Mouse (Mus musculus) midbrain, embryonic 11.5 days (tissue): ENCODE data around the gene Slc34a3. TPM values are rescaled to one million over a fixed set of nuclear protein-coding genes. Genes with fewer than 3 reads are reported as not detected.

Experiments
- ATAC-seq: fragments of 200-750 bp; cut with Nextera tagmentation; 2 replicates; pipeline ENCODE4 v1.8.0; 2017; ENCODE audit warnings: moderate TSS enrichment, moderate library complexity; ENCODE audit not compliant: low FRiP score
- DNase-seq: peaks from one replicate; pipeline ENCODE4 v3.0.0; 2015; ENCODE audit warnings: low spot score; ENCODE audit errors: missing footprints
- H3K27ac ChIP-seq: fragments of 300-500 bp; sonication (generic); 2 replicates; pipeline ENCODE4 v1.5.1; 2014; ENCODE audit warnings: low read depth, low read length
- H3K27me3 ChIP-seq: fragments of 300-500 bp; sonication (generic); 2 replicates; pipeline ENCODE4 v1.6.1; 2014; ENCODE audit warnings: mild to moderate bottlenecking, low read length, moderate library complexity, mixed read lengths; ENCODE audit not compliant: control insufficient read depth, insufficient read depth
- H3K36me3 ChIP-seq: fragments of 300-500 bp; sonication (generic); 2 replicates; pipeline ENCODE4 v1.6.1; 2014; ENCODE audit warnings: mild to moderate bottlenecking, low read length, moderate library complexity, mixed read lengths; ENCODE audit not compliant: control insufficient read depth, insufficient read depth
- H3K4me1 ChIP-seq: fragments of 300-500 bp; sonication (generic); 2 replicates; pipeline ENCODE4 v1.6.1; 2014; ENCODE audit warnings: low read length; ENCODE audit not compliant: control insufficient read depth, insufficient read depth
- H3K4me2 ChIP-seq: fragments of 300-500 bp; sonication (generic); 2 replicates; pipeline ENCODE4 v1.6.1; 2014; ENCODE audit warnings: mild to moderate bottlenecking, moderate library complexity
- H3K4me3 ChIP-seq: fragments of 300-500 bp; sonication (generic); 2 replicates; pipeline ENCODE4 v1.5.1; 2014; ENCODE audit warnings: low read depth, low read length
- H3K9ac ChIP-seq: fragments of 300-500 bp; sonication (generic); 2 replicates; pipeline ENCODE4 v1.6.1; 2014; ENCODE audit warnings: low read length
- H3K9me3 ChIP-seq: fragments of 300-500 bp; sonication (generic); 2 replicates; pipeline ENCODE4 v1.6.1; 2016; ENCODE audit warnings: low read length; ENCODE audit not compliant: control insufficient read depth
- WGBS: fragments of 180-500 bp; shearing (Covaris S2); extraction: QIAGEN DNeasy Blood & Tissue Kit; methylation state at CpG from one replicate; pipeline ENCODE4 v1.1.7; 2014; 5-methylcytosine and 5-hydroxymethylcytosine counted together
- polyA plus RNA-seq: library from polyadenylated mRNA; unstranded; fragments of >200 nt; fragmentation: Nextera tagmentation; extraction: Ambion mirVana; gene quantifications from 2 replicates; pipeline ENCODE4 v1.2.1, GENCODE M21; 2014

Gene Slc34a3
- polyA plus RNA-seq, 1 experiment from 2014 or later = not detected

DNA sequence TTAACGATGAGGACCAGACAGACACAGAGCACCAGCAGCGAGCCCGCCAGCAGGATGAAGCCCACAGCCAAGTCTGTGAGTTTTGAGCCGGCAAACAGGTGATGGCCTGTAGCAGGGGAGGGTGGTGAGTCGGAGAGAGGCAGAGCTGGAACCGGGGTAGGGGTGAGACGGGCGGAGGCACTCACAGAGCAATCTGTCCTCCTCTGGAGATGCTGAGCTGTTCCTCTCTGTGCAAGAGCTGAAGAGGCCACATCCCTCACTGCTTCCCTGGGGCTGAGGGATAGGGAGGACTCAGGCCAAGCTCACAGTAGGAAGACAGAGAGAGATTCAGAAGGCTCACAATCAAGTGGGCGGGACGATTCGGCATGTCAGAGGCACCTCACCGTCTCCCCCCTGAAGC, 3.1 kb downstream of the Slc34a3 start:
- no peak overlapping the region for H3K9ac ChIP-seq
- no peaks in the 10 kb centered on the region for H3K27me3 ChIP-seq
- 52% methylated on average over 11 of the region's 12 CpGs for WGBS
- ATAC-seq (no peak), DNase-seq (no peak)
- no peaks in the 10 kb centered on the region for H3K4me1 ChIP-seq
- H3K27ac ChIP-seq = no peak overlapping the region
- no peak overlapping the region for H3K4me2 ChIP-seq
- H3K4me3 ChIP-seq = no peak overlapping the region
- H3K9me3 ChIP-seq = no peaks in the 10 kb centered on the region
- no peaks in the 10 kb centered on the region for H3K36me3 ChIP-seq

DNA sequence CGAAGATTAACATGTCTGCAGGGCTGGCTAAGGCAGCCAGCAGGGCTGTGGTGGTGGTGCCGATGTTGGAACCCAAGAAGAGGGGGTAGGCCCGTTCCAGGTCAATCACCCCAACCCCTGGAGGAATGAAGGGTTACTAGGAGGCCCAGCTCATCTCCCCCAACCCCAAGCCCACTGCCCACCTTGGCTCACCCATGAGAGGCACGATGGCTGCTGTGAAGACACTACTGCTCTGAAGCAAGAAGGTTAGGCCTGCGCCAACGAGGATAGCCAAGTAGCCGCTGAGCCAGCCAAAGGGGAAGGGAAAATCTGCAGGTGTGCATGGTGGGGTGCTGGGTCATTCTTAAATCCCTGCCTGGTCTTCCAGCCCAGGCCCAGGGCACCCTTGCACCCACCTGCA, 3.6 kb downstream of the Slc34a3 start:
- Histone ChIP-seq H3K4me2 (no peak overlapping the region), H3K9me3 (no peaks in the 10 kb centered on the region), H3K4me1 (peaks cover 3% of the 10 kb centered on the region), H3K36me3 (no peaks in the 10 kb centered on the region), H3K9ac (no peak overlapping the region), H3K27ac (no peak overlapping the region), H3K27me3 (no peaks in the 10 kb centered on the region), H3K4me3 (no peak overlapping the region)
- no peak for ATAC-seq
- no peak for DNase-seq
- 86% methylated on average over 7 of the region's 7 CpGs for WGBS

DNA sequence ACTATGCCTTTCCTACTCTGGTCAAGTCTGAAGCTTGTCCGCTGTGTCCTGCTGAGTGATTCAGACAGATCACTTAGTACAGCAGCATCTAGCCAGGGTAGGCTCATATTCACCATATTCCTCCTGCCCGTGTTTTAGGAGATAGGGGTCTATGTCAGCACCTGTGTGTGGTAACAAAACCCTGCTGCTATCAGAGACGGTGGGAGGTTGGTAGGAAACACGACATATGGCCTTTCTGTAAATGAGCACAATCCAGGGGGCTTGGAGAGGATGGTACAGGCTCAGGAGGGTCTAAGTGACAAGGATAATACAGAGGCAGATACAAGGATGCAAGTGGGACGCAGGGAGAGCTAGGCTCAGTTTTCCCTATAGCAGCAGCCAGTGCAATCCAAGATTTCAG, 4.6 kb downstream of the Slc34a3 start:
- no peaks in the 10 kb centered on the region for H3K36me3 ChIP-seq
- no peaks in the 10 kb centered on the region for H3K27me3 ChIP-seq
- H3K4me1 ChIP-seq = peaks cover 6% of the 10 kb centered on the region
- H3K4me3 ChIP-seq = no peak overlapping the region
- no peak overlapping the region for H3K4me2 ChIP-seq
- H3K9me3 ChIP-seq = no peaks in the 10 kb centered on the region
- no peak for DNase-seq
- ATAC-seq = no peak
- H3K27ac ChIP-seq = no peak overlapping the region
- H3K9ac ChIP-seq = no peak overlapping the region
- 87% methylated on average over 5 of the region's 5 CpGs for WGBS

DNA sequence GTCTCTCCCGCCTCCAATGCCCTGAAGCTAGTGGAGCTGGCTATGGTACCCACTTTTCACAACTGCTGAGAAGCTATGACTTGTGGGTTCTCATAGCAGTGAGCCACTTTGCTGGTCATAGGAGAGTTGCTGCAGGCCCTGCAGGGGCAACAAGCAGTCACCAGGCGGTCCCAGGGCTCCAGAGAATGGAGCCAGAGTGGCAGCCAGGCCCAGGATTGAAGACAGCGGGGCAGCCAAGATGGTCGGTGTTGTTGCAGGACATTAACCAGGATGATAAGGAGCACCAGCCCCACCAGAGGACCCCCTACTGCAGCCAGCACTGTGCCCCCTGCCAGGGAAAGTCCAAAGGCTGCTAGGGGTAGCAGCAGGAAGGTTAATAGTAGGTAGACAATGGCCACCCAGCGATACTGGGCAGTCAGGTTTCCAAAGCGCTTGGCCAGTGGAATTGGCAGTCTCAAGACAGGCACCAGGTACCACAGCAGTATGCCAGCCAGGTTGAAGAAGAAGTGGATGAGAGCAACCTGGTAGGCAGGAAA, 5.1 kb downstream of the Slc34a3 start:
- ATAC-seq (no peak), DNase-seq (peak; percentile 73)
- H3K4me2 ChIP-seq = no peak overlapping the region
- H3K27ac ChIP-seq = no peak overlapping the region
- H3K9me3 ChIP-seq = no peaks in the 10 kb centered on the region
- H3K4me1 ChIP-seq = peaks cover 6% of the 10 kb centered on the region
- no peak overlapping the region for H3K9ac ChIP-seq
- no peaks in the 10 kb centered on the region for H3K36me3 ChIP-seq
- no peak overlapping the region for H3K4me3 ChIP-seq
- no peaks in the 10 kb centered on the region for H3K27me3 ChIP-seq
- 74% methylated on average over 6 of the region's 6 CpGs for WGBS

DNA sequence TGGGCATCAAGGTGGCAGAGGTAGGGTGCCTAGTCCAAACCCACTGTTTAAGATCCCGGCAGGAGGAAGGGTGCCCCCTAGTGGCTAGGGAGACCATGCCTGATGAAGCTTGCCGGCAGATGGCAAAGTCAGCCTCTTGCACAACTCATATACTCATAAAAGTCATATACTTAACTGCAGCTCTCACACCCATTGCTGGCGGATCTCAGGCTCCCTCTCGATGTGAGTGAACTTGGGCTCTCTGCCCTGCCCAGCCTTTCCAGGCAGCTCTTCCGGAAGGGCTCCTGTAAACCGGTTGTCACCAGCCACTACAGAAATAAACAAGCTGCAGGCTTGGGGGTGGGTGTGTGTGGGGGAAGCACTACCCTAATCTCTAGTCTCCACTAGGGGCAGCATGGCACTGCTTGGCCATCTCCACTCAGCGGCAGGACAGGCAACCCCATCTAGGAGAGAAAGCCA, 5.7 kb downstream of the Slc34a3 start:
- 0 out of 2 replicates have a peak overlapping the region, but pooled peaks have one; percentile 4 for H3K4me3 ChIP-seq
- H3K9ac ChIP-seq = no peak overlapping the region
- H3K4me1 ChIP-seq = peaks cover 10% of the 10 kb centered on the region
- no peaks in the 10 kb centered on the region for H3K36me3 ChIP-seq
- ATAC-seq (no peak), DNase-seq (peak; percentile 96)
- WGBS = 0% methylated on average over 7 of the region's 7 CpGs
- H3K9me3 ChIP-seq = no peaks in the 10 kb centered on the region
- H3K27me3 ChIP-seq = no peaks in the 10 kb centered on the region
- H3K4me2 ChIP-seq = peak overlapping the region; percentile 23; the same call in 1 of the 2 replicates
- no peak overlapping the region for H3K27ac ChIP-seq

DNA sequence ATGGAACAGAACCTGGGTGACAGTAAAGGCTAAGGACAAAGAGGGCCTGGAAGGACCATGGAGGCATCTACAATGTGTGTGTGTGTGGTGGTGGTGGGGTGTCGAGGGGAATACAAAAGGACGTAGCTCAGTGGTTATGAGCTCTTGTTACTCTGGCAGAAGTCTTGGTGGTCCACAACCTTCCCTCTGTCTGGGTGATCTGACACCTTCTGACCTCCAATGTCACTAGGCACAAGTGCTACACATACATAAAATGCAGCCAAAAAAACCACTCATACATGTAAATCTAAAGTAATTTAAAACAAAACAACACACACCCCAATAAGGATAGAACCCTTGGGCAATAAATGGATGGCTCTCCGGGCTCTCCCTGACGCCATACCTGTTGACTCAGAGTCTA, 6.8 kb downstream of the Slc34a3 start:
- Histone ChIP-seq H3K9me3 (no peaks in the 10 kb centered on the region), H3K27me3 (no peaks in the 10 kb centered on the region), H3K4me1 (peaks cover 13% of the 10 kb centered on the region), H3K4me2 (no peak overlapping the region), H3K27ac (no peak overlapping the region), H3K4me3 (no peak overlapping the region), H3K9ac (no peak overlapping the region), H3K36me3 (no peaks in the 10 kb centered on the region)
- 93% methylated on average over 4 of the region's 4 CpGs for WGBS
- ATAC-seq = no peak
- DNase-seq = peak; percentile 64

DNA sequence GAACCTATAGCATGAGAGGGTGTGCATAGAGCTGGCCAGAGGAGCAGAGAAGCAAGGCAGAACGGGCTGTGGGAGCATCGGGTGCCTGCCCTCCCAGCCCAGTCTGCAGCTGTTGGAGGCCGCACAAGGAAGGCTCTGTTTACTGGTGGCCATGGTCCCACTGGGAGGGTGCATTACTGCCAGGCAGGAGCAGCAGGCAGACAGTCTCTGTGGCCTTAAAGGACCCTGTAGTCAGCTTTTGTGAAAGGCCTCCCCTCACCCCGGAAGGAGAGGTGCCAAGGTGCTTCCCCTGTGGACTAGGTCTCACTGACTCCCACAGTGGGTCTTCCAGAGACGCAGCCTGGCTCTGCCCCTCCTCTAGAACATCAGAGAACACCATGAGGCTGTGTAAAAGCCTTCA, 7.3 kb downstream of the Slc34a3 start:
- H3K9me3 ChIP-seq = no peaks in the 10 kb centered on the region
- H3K36me3 ChIP-seq = no peaks in the 10 kb centered on the region
- peaks cover 13% of the 10 kb centered on the region for H3K4me1 ChIP-seq
- H3K9ac ChIP-seq = no peak overlapping the region
- no peak overlapping the region for H3K4me2 ChIP-seq
- no peak overlapping the region for H3K4me3 ChIP-seq
- 83% methylated on average over 5 of the region's 5 CpGs for WGBS
- H3K27me3 ChIP-seq = no peaks in the 10 kb centered on the region
- no peak overlapping the region for H3K27ac ChIP-seq
- peak; percentile 69 for DNase-seq
- no peak for ATAC-seq

DNA sequence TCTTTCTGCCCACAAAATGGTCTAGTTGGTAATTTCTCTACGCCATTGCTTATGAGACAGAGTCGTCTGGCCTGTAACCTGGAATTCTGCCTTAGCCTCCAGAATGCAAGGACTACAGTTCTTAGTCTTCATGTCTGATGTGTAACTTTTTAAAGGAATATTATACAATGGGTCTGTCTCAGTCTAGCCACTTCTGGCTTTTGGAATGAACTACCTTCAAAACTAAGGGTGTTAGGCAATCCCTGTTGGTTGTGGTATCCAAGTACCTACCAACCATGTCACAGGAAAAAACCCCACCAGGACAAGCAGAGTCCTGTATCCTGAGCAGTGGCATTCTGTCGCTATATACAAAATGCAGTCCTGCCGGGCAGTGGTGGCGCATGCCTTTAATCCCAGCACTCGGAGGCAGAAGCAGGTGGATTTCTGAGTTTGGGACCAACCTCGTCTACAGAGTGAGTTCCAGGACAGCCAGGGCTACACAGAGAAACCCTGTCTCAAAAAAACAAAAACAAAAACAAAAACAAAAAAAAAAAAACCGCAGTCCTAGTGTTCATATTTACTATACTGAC, 8.3 kb downstream of the Slc34a3 start:
- DNase-seq (peak; percentile 79), ATAC-seq (no peak)
- Histone ChIP-seq H3K9me3 (no peaks in the 10 kb centered on the region), H3K4me2 (peak overlapping the region; percentile 55), H3K4me1 (peaks cover 13% of the 10 kb centered on the region), H3K4me3 (peak overlapping the region; percentile 97; the same call in 1 of the 2 replicates), H3K27me3 (no peaks in the 10 kb centered on the region), H3K36me3 (no peaks in the 10 kb centered on the region), H3K27ac (peak overlapping the region; percentile 97; the same call in 1 of the 2 replicates), H3K9ac (peak overlapping the region; percentile 74; the same call in 1 of the 2 replicates)
- 74% methylated on average over 8 of the region's 8 CpGs for WGBS

DNA sequence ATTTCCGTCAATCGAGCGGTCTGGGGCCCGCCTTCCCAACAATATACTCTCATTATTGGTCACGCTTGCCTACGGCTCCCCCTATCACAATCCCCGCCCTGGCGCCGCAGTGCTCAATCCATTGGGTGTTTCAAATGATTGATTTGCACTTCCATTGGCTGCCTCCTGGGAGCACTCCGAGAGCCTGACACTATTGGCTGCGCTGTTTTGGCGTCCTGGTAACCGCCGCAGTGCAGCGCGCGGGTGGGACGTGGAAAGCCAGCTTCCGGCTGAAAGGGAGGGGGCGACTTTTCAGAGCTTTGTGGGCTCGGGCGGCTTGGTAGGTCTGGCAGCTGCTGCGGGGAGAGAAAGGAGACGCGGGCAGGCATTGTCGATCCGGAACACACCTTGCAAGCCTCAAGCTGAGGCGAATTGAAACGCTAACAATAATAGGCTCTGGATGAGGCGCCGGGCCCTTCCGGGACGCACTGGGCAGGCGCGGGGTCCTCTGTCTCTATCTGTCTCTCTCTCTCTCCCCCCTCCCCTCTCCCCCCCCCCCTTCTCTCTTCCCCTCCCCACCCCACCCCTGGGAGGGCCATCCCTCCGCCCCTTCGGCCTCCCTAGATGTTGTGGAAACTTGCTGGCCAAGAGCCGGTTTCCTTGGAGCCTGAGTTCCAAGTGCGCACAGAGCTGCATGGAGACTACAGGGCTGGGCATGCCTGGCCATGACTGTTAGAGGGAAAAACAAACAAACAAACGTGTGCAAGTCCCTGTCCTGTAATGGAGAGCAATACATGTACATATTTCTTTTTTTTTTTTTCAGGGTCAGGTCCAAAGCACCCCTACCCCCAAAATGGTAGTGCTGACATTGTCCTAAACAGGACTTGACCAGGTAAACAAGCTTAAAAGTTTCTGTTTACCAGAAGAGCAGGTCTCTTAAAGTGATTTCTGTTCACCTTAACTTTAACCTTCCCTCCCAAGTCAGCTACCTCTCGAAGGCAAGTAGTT, 9.1 kb downstream of the Slc34a3 start:
- H3K27me3 ChIP-seq = no peaks in the 10 kb centered on the region
- ATAC-seq = peak; percentile 97
- WGBS = 2% methylated on average over 41 of the region's 41 CpGs
- H3K4me3 ChIP-seq = peak overlapping the region; percentile 97
- no peaks in the 10 kb centered on the region for H3K9me3 ChIP-seq
- H3K27ac ChIP-seq = peak overlapping the region; percentile 97
- H3K4me1 ChIP-seq = peaks cover 13% of the 10 kb centered on the region
- peak overlapping the region; percentile 55 for H3K4me2 ChIP-seq
- H3K9ac ChIP-seq = peak overlapping the region; percentile 74
- peak; percentile 99 for DNase-seq
- no peaks in the 10 kb centered on the region for H3K36me3 ChIP-seq
